Mouse (Mus musculus) left cerebral cortex, adult 2 months (tissue): ENCODE results near the gene Srm. TPM values are rescaled to one million over a fixed set of nuclear protein-coding genes. Genes with fewer than 3 reads are reported as not detected.

Source experiments
- DNase-seq, 2 experiments: peaks; one replicate each; pipeline ENCODE4 v3.0.0; 2021 to 2022; ENCODE audit warnings: low spot score in 2 of 2, mixed read lengths in 1 of 2; ENCODE audit errors: extremely low spot score in 1 of 2
- H3K27ac ChIP-seq: fragments of 200-600 bp; 2 replicates; pipeline ENCODE4 v1.8.1; 2022
- H3K4me3 ChIP-seq: fragments of 200-600 bp; 2 replicates; pipeline ENCODE4 v1.8.1; 2022
- CTCF ChIP-seq: fragments of 200-600 bp; IDR thresholded peaks from 2 replicates; pipeline ENCODE4 v1.8.1; 2022; ENCODE audit warnings: antibody characterized with exemption, mild to moderate bottlenecking, moderate library complexity
- intact Hi-C: fragments of 180-260 bp; cut with DNase I; formaldehyde crosslinking; loops from one replicate; pipeline ENCODE4 v1.15.1; 2025
- total RNA-seq, 2 experiments: library from RNA; stranded (reverse); gene quantifications; 2 replicates each; pipeline ENCODE4 v1.2.3; 2021

Srm gene
- total RNA-seq, 2 experiments from 2014 or later: 77.2 to 77.4 TPM

DNA sequence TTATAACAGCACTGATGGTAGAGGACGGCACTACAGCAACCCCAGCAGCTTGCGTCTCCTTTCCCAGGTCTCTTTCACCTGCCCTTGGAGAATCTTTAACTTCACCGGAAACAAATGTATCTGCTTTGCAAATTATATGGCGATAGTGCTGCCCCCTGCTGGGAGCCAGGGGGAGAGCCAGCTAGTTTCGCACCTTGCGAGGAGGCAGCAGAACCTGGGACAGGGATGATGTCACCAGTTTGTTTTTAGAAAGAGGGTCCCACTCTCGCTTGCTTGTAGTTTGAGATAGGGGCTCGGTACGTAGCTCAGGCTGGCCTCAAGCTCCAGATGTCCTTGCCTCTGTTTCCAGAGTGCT, 52.8 kb downstream of the Srm start:
- peak; percentile 62 to 63 for DNase-seq
- no peak overlapping the region for H3K27ac ChIP-seq
- H3K4me3 ChIP-seq: peak overlapping the region; percentile 26; the same call in 1 of the 2 replicates
- TF ChIP-seq CTCF: peak; percentile 88
- intact Hi-C loops: no loop called here

Other genes with a start within 250 kb of the Srm start
- gene Ubiad1, start 146.7 kb upstream of the Srm start, total RNA-seq: 1 to 10 TPM; 9.3 to 9.4 TPM
- 10 to 100 TPM; 92.7 to 94.0 TPM for gene Mtor, start 142.9 kb upstream of the Srm start, total RNA-seq
- gene Angptl7, start 91.0 kb upstream of the Srm start, total RNA-seq: under 1 TPM; 0.57 to 0.89 TPM
- 10 to 100 TPM; 50.0 to 50.6 TPM for gene Exosc10, start 33.1 kb upstream of the Srm start, total RNA-seq
- gene Masp2, start 11.1 kb downstream of the Srm start, total RNA-seq: 1 to 10 TPM; 4.1 to 4.7 TPM
- 100 to 1,000 TPM; 198 to 208 TPM for gene Tardbp, start 35.5 kb downstream of the Srm start, total RNA-seq
- not detected for gene Gm572, start 51.8 kb downstream of the Srm start, total RNA-seq
- 1 to 10 TPM; 1.0 to 1.5 TPM for gene Casz1, start 212.9 kb downstream of the Srm start, total RNA-seq